Mouse (Mus musculus) gastrocnemius, postnatal 10 days (tissue): ENCODE results near the gene Gm3893. TPM values are rescaled to one million over a fixed set of nuclear protein-coding genes. Genes with fewer than 3 reads are reported as not detected.
"Not testable (repeated sequence)": the region's sequence is repeated elsewhere in the genome, so short reads cannot be mapped to it uniquely, and the experiment has no call there.

Source experiments
- DNase-seq: peaks from one replicate; pipeline ENCODE4 v3.0.0; 2021; ENCODE audit warnings: mixed read lengths
- long read RNA-seq, 2 experiments: library from polyadenylated mRNA; stranded (forward); transcript quantifications; one replicate each; pipeline ENCODE4 v2.0.0; 2021
- total RNA-seq, 2 experiments: library from RNA; stranded (reverse); gene quantifications; 2 replicates each; pipeline ENCODE4 v1.2.3; 2021

Gm3893 gene
- total RNA-seq, result not detected
- long read RNA-seq, experiment 1, result 0 reads
- long read RNA-seq, experiment 2, partial matches to known transcripts, result 0 of 1 reads
- long read RNA-seq, experiment 2, other reads (novel, unspliced or antisense), result 1 of 1 reads

DNA sequence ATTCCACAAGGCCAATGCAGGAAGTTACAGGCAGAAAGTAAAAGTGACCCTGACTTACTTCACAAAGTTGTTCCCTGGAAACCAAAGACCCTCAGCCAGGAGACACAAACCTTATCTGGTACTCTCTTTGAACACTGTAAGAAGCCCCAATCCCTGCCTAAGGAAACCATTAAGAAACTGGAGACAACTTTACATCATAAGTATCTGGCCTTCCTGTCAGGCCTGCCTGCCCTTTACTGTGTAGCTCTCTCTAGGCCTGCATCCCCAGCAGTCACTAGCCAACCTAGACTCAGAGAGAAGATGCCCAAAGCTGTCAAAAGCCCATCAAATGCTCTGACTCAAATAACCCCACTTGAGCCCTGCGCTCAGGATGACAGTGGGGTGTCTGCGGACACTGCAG lies at the start of gene Gm3893:
TSS of gene Gm3893 (plus strand) at position 301 of the 400 bp plus-strand sequence.
- DNase-seq, result not testable (repeated sequence)

DNA sequence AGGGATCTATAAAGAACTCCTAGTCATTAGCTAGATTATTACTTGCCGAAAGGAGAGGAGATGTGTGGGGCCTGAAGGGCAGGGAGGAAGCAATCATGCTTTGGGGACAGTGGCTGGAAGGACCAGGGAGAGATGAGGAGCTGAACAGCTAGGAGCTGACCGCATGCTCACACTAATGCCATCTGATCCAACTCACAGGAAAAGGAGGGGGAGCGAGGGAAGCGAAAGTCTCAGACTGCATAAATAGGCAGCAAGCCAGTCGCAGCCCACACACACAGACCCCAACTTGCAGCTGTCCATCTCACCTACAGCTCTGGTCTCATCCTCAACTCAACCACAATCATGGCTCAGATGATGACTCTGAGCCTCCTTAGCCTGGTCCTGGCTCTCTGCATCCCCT lies 23.5 kb downstream of the Gm3893 start, which contains the start of gene Gm13304:
TSS of gene Gm13304 (plus strand) at position 301 of the 400 bp plus-strand sequence.
- not testable (repeated sequence) for DNase-seq

Other genes starting within 250 kb of the Gm3893 start
- gene Gm21541, start 187.6 kb upstream of the Gm3893 start, total RNA-seq, result not detected
- 1 to 10 TPM; 1.0 to 1.8 TPM for gene Gm20878, start 149.6 kb upstream of the Gm3893 start, total RNA-seq
- under 1 TPM; 0.14 to 0.16 TPM for gene Fam205a4, start 125.1 kb upstream of the Gm3893 start, total RNA-seq
- gene Gm21093, start 56.5 kb upstream of the Gm3893 start, total RNA-seq, result under 1 TPM in 1 of 2 experiments, not detected in 1; 0.18 TPM
- 1 to 10 TPM; 7.2 to 8.4 TPM for gene Gm13304, start 23.6 kb downstream of the Gm3893 start, total RNA-seq
- 1 to 10 TPM; 1.6 to 2.0 TPM for gene Gm13306, start 62.2 kb downstream of the Gm3893 start, total RNA-seq
- gene Gm13305, start 77.4 kb downstream of the Gm3893 start, total RNA-seq, result 1 to 10 TPM in 1 of 2 experiments, not detected in 1; 2.1 TPM
- under 1 TPM; 0.41 to 0.66 TPM for gene Gm10600, start 149.4 kb downstream of the Gm3893 start, total RNA-seq
- not detected for gene Ccl21b, start 164.6 kb downstream of the Gm3893 start, total RNA-seq
- not detected for gene Gm21953, start 203.1 kb downstream of the Gm3893 start, total RNA-seq
- not detected for gene Fam205a3, start 227.1 kb downstream of the Gm3893 start, total RNA-seq